Comparison of ENCODE assay signal across 9 mouse cellular contexts in genomic region chr9:25104638-25105037, GRCm38 (mm10). TPM values are rescaled to one million over a fixed set of nuclear protein-coding genes. Genes with fewer than 3 reads are reported as not detected.
DNase-seq lines count a peak whose midpoint lies in the region; ATAC-seq lines count a peak whose summit lies in the region.
"Had no signal": no experiment of that assay in that cellular context is flagged by ENCODE, and none has a peak within 500 bp of the region (broad histone marks: within the 10 kb centered on the region; RNA-seq: fewer than 3 reads in every experiment).

No protein-coding gene starts in this region.

- peak; percentile 16 for DNase-seq in ovary, postnatal 14 days (ENCODE audit: low spot score)
- DNase-seq in ovary, adult 18-20 months (ENCODE audit: low spot score), result no peak
- DNase-seq in adrenal gland, adult 2 months, result peak; percentile 31
- DNase-seq in embryo, embryonic 9.5 days (ENCODE audit: extremely low spot score), result peak; percentile 39
- DNase-seq in layer of hippocampus, postnatal 10 days (ENCODE audit: low spot score in 2 of 2), result peak; percentile 40 to 60
- DNase-seq in mesoderm, embryonic 11.5 days (ENCODE audit: low read depth, low spot score), result peak; percentile 58
- peak; percentile 8 to 15 for DNase-seq in thymus, postnatal 36 days

- ATAC-seq in hematopoietic stem cell, adult 5-6 weeks (replicated peaks in 1 of 2; ENCODE audit: insufficient read depth in 1 of 2, low FRiP score in 2 of 2, low TSS enrichment in 1 of 2, low read depth in 1 of 2, poor library complexity in 2 of 2, severe bottlenecking in 2 of 2), result peak; percentile 82 to 89; a peak in 3 of 4 replicates

RNA-seq across cellular contexts. Expression of gene Gm10181, which starts 15.4 kb away (rescaled TPM):
- not detected for total RNA-seq in adrenal gland, adult 2 months (2021)
- polyA plus RNA-seq in adrenal gland, adult 2 months (2012; rRNA removed), result not detected in 2 replicates
- not detected in 2 replicates for total RNA-seq in hematopoietic stem cell, adult 5-6 weeks (2017)
- not detected for total RNA-seq in layer of hippocampus, postnatal 10 days (2021)
- polyA plus RNA-seq: erythroblast, embryonic 14.5 days had no signal

RNA-seq across cellular contexts. Expression of gene Herpud2, which starts 47.0 kb away (rescaled TPM):
- total RNA-seq in adrenal gland, adult 2 months (2021), result 10 to 100 TPM; 46.3 to 51.0 TPM
- polyA plus RNA-seq in adrenal gland, adult 2 months (2012; rRNA removed), result 98.1 and 98.8 TPM in 2 replicates
- 24.1 and 28.9 TPM in 2 replicates for total RNA-seq in hematopoietic stem cell, adult 5-6 weeks (2017)
- 10 to 100 TPM; 44.6 to 46.9 TPM for total RNA-seq in layer of hippocampus, postnatal 10 days (2021)
